Mouse (Mus musculus) heart, postnatal 4 days (tissue): ENCODE results near the gene Sval1. TPM values are rescaled to one million over a fixed set of nuclear protein-coding genes. Genes with fewer than 3 reads are reported as not detected.

Source experiments
- DNase-seq: peaks from one replicate; pipeline ENCODE4 v3.0.0; 2021
- total RNA-seq, 2 experiments: library from RNA; stranded (reverse); gene quantifications; 2 replicates each; pipeline ENCODE4 v1.2.3; 2021

Gene Sval1
- total RNA-seq, result not detected

DNA sequence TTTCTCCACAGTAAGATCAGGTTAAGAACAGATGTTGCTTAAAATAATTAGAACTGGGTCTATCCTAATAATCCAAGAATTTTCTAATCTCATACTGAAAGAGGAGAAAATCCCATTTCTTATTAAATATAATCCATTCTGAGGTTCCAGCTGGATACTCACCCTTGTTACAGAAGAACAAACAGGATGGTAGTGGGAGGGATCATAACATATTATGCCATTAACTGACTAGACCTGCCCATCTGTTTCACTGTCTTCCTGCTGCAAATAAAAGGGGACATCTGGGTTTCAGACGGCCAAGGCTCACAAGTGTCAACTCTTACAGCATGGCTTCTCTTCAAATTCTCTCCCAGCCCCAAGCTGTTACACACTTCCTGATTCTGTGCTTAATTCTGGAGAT is at the start of gene Sval1:
Sval1 (plus strand) TSS at position 301 of the 400 bp plus-strand sequence.
- DNase-seq, result no peak

DNA sequence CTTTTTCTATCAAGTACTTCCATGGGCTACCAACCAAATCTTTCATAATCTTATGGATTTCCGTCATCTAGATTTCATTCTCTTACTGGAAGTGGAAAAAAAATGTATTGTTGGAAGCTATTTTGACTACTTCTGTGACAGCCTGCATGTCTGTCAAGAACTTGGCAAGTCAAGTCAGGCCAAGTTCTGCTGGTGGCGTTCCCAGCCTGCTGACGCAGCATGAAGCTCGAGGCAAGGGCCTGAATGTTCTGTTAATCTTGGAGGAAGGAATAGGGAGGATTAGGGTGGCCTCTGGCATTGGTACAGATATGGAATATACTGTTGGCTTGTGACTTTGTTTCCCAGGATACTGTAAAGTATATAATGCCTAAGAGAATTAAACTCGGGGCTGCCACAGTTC is 39.8 kb upstream of the Sval1 start:
- no peak for DNase-seq

DNA sequence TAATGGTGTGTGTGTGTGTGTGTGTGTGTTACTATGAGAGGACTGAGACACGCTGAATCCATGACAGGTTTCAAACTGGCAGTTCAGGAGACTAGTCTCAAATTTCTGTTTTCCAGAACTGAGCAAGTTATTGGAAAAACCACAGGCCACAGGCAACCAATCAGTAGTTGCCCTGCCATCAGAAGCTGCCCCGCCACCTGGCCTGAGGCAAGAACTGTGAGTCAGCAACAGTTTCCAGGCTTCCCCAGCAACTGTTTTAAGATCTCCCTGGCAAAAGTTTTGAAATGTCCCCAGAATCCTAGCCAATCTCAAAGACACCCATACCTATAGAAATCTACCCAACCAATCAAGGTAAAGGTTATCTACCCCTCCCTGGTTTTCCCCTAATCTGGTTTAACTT is 36.5 kb upstream of the Sval1 start:
- no peak for DNase-seq

DNA sequence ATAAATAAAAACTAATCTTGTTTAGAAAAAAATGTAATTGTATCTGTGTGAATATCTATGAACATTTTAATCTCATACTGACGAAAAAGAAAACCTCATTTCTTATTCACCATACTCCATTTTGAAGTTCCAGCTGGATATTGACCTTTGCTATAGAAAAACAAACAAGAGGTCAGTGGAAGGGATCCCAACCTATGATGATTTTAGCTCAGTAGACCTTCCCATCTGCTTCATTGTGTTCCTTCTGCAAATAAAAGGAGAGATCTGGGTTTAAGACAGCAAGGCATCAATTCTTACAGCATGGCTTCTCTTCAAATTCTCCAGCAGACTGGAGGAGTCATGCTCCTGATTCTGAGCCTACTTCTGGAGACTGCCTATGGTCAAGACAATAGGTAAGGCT is 16.4 kb downstream of the Sval1 start, which contains the start of gene Sval3:
Sval3 (plus strand) TSS at position 301 of the 400 bp plus-strand sequence.
- DNase-seq, result no peak

Other genes starting within 250 kb of the Sval1 start
- gene Kel, start 247.3 kb upstream of the Sval1 start, total RNA-seq, result under 1 TPM; 0.41 TPM
- gene Olfr459, start 176.5 kb upstream of the Sval1 start, total RNA-seq, result not detected
- gene Pip, start 104.1 kb upstream of the Sval1 start, total RNA-seq, result not detected
- not detected for gene Sval2, start 98.6 kb upstream of the Sval1 start, total RNA-seq
- gene Sval3, start 16.5 kb downstream of the Sval1 start, total RNA-seq, result not detected
- gene Sva, start 86.8 kb downstream of the Sval1 start, total RNA-seq, result not detected
- not detected for gene Tas2r139, start 189.3 kb downstream of the Sval1 start, total RNA-seq